Comparison of ENCODE assay signal across 32 mouse cellular contexts in genomic region chr16:91168398-91168797, GRCm38 (mm10). TPM values are rescaled to one million over a fixed set of nuclear protein-coding genes. Genes with fewer than 3 reads are reported as not detected.
"Had no signal": no experiment of that assay in that cellular context is flagged by ENCODE, and none has a peak within 500 bp of the region (broad histone marks: within the 10 kb centered on the region; RNA-seq: fewer than 3 reads in every experiment).

No protein-coding gene starts in this region.

- H3K4me2 ChIP-seq: heart, embryonic 11.5 days; heart, embryonic 13.5 days; heart, embryonic 15.5 days; hindbrain, embryonic 13.5 days; hindbrain, embryonic 15.5 days; kidney, embryonic 15.5 days; limb, embryonic 13.5 days; limb, embryonic 15.5 days; liver, embryonic 12.5 days had no signal

- H3K9ac ChIP-seq: heart, embryonic 13.5 days; heart, embryonic 15.5 days; hindbrain, embryonic 13.5 days; hindbrain, embryonic 15.5 days; kidney, embryonic 15.5 days; limb, embryonic 13.5 days; limb, embryonic 15.5 days; liver, embryonic 12.5 days had no signal

- H3K9me3 ChIP-seq: heart, embryonic 13.5 days; heart, embryonic 15.5 days; hindbrain, embryonic 13.5 days; hindbrain, embryonic 15.5 days; kidney, embryonic 15.5 days; limb, embryonic 13.5 days; limb, embryonic 15.5 days; liver, embryonic 12.5 days had no signal

- DNase-seq: gastrocnemius, postnatal 14 days; gastrocnemius, postnatal 36 days; heart, adult 11 months; heart, adult 2 months; heart, postnatal 14 days; heart, postnatal 36 days; kidney, adult 11 months; kidney, adult 2 months; kidney, adult 9 months; kidney, postnatal 14 days; kidney, postnatal 36 days; layer of hippocampus, adult 9-11 months; layer of hippocampus, postnatal 36 days; left cerebral cortex, postnatal 4 days had no signal

- H3K36me3 ChIP-seq: heart, embryonic 13.5 days; heart, embryonic 15.5 days; hindbrain, embryonic 13.5 days; hindbrain, embryonic 15.5 days; kidney, embryonic 15.5 days; limb, embryonic 13.5 days; limb, embryonic 15.5 days; liver, embryonic 12.5 days had no signal

- ATAC-seq: hindbrain, postnatal 0 days; intestine, embryonic 16.5 days; liver, embryonic 12.5 days had no signal

- H3K27ac ChIP-seq: heart, adult 2 months; heart, embryonic 13.5 days; heart, embryonic 15.5 days; hindbrain, embryonic 13.5 days; hindbrain, embryonic 15.5 days; hindbrain, postnatal 0 days; kidney, embryonic 15.5 days; kidney, postnatal 0 days; limb, embryonic 13.5 days; limb, embryonic 15.5 days; liver, embryonic 12.5 days had no signal

- H3K4me3 ChIP-seq: heart, adult 2 months; heart, embryonic 13.5 days; heart, embryonic 15.5 days; hindbrain, embryonic 13.5 days; hindbrain, embryonic 15.5 days; kidney, embryonic 15.5 days; limb, embryonic 13.5 days; limb, embryonic 15.5 days; liver, embryonic 12.5 days had no signal

RNA-seq across cellular contexts. Expression of gene Olig2, which starts 56.9 kb away (rescaled TPM):
- polyA plus RNA-seq: gonadal fat pad, adult 2 months; heart, adult 2 months; heart, embryonic 13.5 days; heart, embryonic 15.5 days; heart, postnatal 0 days; intestine, embryonic 14.5 days; intestine, embryonic 16.5 days; kidney, embryonic 15.5 days; kidney, postnatal 0 days; large intestine, adult 2 months; limb, embryonic 11.5 days; limb, embryonic 13.5 days; limb, embryonic 15.5 days; liver, adult 2 months; liver, embryonic 12.5 days had no signal
